Mouse (Mus musculus) kidney, postnatal 25 days (tissue): ENCODE results near the gene Rassf4.

Source experiments
- DNase-seq, 2 experiments: peaks; one replicate each; pipeline ENCODE4 v3.0.0; 2021; ENCODE audit warnings: mixed read lengths in 2 of 2

The Rassf4 gene

DNA sequence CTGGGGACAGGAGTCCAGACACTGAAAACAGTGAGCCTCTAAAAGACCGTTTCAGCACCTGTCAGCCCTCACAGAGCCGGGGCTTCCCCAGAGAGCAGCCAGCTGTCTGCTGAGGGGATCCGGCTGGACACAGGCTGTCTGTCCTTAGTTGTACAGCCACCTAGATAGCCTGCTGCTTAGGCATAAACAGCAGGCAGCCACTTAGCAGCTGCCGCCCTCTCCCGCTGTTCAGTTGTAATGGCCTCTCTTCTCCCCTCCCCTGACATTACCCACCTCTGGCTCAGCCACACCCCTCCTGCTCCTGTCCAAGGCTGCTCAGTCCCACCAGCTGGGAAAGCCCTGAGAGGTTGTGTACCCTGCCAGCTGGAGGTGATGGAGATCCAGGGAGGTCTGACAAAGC is 2.7 kb downstream of the Rassf4 start:
- DNase-seq: peak in 1 of 2 experiments; percentile 28

DNA sequence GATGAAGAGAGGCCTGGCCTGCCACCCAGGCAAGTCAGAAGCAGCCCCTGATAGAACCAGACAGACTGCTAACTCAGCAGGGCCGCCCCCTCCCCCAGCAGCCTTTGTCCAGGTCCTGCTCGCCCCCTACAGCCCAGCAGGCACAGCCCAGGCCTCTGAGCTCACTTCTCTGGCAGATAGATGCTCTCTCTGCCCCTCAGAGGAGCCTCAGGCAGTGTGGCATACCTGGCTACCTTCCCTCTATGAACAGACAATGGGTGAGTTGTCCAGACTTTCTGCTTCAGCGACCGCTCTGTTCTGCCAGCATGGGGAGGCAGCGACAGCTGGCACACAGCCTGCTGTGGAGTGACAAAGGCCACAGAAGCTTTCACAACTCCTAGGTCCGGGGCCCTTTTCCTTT is 3.6 kb downstream of the Rassf4 start:
- DNase-seq: peak; percentile 47 to 60

DNA sequence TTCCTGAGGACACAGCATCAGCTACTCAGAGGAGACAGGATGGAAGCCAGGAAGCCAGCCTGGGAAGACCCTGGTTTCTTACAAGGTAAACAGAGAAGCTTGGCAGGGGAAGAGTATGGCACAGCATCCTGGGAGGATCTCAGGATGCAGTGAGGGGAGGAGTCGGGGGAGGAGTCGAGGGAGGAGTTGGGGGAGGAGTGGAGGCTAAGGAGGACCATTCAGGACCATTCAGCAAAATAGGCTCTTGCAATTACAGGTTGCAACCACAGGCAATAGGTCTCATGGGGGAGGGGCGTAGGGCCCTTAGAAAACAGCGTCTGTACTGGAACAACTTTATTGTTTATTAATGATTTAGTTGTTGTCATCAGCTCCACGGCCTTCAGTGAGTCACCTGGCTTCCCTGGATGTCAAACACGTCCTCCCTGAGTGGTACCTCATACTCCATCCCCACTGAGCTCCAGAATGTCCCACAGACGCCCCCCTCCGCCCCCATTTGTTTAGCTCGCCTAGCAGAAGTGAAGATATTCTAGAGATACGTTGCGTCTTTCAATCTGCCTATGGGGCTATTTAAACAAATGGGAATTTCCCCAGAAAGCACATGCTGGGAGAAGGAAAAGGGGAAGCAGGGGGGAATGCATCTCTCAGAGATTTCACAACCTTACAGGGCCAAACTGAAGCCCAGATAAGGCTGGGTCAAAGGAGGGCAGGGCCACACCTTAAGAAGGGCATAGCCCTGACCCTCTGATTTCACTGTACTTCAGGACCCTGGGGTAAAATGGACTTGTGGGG is 4.9 kb downstream of the Rassf4 start:
- DNase-seq: peak in 1 of 2 experiments; percentile 36

DNA sequence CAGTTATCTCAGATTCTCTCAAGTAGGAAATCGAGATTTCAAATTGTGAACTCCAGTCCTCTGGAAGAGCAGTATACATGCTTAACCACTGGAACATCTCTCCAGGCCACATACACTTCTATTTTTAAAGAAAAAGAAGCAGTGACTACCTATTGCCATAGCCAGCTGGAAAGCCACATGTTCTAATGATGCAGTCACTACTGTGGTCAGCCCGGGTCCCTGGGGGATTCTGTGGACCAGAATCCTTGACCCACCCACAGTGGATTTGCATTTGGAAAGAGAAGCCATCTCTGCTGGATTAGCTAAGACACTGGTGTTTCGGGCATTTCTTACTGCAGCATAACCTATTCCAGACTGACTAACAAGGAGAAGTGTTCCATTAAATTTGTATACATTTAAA is 6.4 kb downstream of the Rassf4 start:
- no peak for DNase-seq

DNA sequence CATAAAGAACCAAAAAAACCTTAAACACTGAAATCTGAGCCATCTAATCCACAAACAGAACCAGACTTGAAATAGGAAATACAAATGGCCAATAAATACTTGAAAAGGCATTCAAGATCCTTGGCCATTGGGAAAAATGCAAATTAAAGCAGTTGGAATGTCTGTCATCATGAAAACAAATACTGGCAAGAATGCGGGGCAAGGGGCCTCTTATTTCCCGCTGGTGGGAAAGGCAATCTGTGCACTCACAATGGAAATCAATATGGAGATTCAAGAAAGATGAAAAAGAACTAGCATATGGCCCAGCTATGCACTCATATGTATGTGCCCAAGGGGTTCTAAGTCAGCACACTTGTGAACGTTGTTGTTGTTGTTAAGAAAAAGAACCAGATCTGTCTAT is 6.9 kb downstream of the Rassf4 start:
- no peak for DNase-seq

DNA sequence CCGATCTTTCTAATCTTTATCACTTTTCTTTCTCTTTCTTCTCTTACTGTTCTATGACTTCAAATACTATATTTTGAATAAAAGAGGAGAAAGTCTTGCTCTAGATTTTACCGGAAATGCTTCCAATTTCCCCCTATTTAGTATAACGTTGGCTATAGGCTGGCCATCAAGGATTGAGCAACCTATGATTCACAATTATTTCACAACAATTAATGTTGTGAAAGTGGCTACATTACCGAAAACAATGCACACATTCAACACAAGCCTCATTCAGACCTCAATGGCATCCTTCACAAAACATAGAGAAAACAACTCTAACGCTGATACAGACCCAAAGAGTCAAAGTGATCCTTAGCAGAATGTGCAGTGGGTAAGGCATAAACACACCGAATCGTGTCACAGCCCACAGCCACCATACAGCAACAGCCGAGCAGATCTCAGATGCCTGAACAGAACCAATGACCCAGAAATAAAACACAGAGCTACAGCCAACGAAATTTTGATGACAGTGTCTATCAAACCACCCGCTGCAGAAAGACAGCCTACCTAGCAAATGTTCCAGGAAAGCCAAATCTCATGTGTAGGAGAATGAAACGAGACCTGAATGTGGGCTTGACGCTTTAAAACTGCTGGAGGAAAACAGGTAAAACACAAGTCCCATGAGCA is 7.5 kb downstream of the Rassf4 start:
- DNase-seq: no peak

DNA sequence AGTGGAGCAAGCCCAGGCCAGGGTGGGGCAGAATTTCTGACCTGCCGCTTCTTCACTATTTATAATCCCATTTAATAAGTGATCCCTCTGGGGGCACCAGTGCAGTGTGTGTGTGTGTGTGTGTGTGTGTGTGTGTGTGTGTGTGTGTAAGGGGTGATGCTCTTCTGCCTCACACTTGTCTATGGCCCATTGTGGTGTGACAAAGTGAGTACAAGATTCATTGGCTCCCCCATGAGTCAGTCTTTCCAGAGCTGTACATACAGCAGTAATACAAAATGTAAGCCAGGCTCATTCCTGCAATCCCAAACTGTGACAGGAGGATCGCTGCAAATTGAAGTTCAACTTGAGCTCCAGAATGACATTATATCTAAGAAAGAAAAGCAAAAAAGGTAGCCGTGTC is 8.9 kb downstream of the Rassf4 start:
- no peak for DNase-seq

DNA sequence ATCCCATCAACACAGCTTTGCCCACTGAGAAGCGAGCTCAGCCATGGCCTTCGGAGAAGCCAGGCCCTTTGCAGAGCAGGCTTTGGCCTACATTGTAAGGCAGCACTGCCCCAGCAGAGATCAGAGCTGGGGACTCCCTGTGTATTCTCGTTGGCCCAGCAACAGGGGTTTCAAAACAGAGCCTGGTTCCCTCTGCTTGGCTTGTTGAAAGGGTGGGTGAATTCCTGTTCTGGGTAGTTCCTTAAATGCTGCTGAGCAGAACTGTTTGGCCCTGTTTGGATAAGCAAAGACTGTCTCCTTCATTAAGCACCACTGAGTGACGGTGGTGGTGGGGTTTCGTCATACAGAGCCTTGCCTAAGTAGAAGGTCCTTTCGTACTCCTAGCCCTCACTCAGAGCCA is 9.7 kb downstream of the Rassf4 start:
- no peak for DNase-seq

DNA sequence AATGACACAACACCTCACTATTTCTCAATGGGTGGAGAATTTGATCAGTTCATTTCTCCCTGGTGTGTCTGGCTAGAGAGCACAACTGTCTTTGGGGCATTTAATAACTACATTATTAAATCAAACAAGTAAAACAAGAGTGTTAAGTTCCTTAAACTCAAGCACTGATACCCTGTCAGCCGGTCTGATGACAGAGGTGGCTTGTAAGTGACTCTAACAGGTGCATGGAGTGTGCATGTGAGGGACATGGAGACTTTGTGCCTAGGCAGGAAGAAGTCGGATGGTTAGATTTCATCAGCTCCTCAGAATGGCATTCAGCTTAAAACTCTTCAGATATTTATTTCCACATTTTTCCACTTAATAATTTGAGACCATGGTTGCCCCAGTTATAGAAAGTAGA is 10.4 kb downstream of the Rassf4 start:
- DNase-seq: no peak

DNA sequence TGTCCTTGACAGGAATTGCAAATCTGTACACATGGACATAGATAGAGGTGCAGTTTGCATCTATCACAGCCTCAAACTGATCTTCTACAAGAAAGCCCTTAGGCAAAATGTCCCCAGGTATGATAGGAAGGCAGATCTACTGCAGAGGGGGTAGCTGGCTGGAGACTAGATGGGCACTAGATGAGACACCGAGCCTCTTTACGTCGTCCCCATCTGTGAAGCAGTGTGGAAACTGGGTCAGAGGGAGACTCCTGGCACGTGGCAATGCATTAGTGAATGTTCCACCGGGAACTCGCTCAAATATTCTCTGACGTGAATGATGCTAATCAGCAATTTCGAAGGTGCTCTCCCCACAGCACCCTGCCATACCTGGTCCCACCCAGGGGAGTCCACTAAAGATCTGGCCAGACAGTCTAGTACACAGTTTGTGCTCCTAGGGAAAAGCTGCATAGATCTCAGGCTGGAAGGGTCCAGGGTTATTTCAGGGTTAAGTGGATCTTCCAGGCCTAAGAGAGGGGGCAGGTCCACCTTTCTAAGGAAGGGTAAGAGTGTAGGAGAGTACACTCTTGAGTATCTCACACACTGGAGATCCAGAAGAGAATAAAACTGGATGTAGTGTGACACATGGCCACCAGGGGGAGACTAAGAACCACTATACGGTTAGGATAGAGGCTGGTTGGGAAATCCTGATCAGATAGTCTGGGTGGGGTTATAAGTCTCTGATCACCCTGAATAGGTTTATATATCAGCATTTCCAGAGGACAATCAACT is 19.9 kb downstream of the Rassf4 start:
- DNase-seq: peak in 1 of 2 experiments; percentile 83

DNA sequence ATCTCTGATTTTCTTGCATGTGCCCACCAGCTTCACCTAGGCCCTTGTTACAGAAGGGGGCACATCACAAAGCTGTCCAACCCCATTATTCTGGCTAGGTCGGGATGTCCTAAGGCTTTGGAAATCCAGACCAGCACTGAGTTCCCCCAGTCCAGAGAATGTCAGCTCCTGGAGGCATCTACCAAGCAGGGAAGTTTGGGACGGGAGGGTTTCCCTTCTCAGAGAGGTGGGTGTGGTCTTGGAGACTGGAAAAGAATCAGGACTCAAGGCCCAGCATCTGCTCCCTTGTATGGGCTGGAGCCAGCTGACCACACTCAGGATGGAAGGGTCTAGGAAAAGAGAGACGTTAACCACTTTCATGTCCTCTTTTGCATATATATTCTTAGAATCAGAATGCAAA is 20.6 kb downstream of the Rassf4 start:
- DNase-seq: no peak

DNA sequence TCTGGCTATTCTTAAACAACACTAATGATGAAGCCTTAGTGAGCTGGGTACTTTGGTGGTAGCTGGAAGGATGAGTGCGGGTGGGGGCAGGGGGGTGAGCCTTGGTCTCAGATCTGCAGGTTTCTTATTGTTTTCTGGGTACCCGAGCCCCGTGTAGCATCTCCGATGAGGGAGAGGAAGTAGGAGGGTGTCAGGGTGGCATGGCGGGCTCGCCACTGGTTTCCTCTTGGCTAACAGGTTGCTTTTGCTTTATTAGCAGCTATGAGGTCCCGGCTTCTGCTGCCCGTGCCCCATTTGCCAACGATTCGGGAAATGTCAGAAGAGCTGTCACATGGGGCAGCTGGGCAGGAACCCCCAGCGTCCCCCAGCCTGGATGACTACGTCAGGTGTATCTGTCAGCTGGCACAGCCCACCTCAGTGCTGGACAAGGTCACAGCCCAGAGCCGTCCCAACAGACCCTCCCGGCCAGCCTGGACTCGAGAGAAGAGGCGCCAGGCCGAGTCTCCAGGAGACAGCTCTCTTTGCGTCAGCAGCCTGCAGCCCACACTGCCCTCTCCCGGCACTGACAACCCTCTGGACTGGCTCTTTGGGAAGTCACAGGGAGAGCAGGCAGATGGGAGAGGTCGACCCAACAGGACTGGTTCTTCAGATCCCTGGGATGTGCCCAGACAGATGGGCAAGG is 22.2 kb downstream of the Rassf4 start:
- peak; percentile 71 to 83 for DNase-seq

DNA sequence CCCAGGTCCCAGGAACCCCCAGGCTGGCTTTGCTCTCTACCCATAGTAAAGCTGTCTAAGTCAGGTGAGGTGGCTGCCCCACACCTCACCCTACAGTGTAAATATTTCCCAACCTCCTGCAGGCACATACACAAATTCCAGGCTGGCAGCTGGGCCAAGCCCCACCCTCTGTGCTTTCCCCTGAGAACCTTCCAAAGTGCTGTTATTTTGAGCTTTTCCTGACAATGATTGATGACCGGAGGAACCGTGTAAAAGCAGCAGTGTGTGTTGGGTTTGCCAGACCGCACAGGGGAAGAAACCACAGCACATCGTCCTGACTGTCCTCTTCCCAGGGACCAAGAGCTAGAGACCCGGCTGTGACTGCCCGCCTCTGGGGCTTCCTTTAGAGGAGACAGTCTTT is 23.3 kb downstream of the Rassf4 start, which contains the start of gene Depp1:
Depp1 (plus strand) TSS at position 204 of the 400 bp plus-strand sequence.
- DNase-seq: peak; percentile 84 to 89

DNA sequence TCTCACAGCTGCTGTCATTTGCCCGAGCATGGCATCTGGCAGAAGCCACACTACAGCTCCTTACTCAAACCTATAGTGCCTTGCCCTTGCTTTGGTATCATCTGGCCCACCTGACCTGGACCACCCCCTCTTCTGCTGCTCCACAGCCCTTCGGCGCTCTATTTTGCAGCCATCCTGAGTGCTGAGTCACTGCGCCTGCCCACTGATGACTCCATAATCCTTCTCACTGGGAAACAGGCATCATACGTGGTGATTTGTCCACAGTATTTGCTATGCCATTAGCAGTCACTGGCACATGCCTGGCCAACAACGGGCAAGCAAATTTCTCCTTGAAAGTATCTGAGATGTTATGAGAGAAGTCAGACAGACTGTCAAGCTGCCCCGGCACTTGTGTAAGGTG is 23.9 kb downstream of the Rassf4 start:
- no peak for DNase-seq

DNA sequence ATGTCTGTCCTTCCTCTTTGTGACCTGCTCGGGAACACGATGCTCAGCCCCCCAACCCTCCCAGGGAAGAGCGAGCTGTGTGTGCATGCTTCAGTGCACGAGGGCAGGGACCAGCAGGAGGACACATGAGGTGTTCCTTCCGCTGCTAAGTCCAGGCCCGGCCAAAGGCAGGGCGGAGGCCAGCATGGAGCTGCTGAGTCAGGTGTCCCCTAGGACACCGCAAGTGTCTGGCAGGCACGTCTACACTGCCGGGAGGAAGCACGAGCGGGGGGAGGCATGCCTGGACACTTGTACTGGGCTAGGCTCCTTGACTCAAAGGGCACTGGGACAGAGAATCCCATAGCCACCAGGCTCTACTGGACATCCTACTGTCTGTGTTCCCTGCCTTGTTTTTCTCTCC is 26.0 kb downstream of the Rassf4 start:
- peak; percentile 76 to 94 for DNase-seq

DNA sequence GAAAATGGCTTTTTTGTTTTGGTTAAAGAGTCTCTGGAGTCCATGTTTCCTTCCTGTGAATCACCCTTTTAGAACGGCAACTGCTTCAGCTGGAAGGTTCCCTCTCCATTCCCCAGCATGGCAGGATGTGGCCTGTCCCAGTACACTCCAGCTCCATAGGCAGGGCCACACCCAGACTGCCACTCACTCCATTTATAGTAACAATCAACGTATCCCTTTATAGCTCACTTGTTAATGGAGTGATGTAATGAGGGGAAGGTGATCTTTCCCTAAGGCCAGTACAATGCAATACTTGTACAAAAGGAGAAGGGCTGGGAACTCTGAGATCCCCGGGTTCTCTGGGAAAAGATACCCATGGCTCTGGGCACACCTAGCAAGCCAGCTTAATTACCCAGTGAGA is 29.4 kb downstream of the Rassf4 start:
- DNase-seq: peak in 1 of 2 experiments; percentile 63

DNA sequence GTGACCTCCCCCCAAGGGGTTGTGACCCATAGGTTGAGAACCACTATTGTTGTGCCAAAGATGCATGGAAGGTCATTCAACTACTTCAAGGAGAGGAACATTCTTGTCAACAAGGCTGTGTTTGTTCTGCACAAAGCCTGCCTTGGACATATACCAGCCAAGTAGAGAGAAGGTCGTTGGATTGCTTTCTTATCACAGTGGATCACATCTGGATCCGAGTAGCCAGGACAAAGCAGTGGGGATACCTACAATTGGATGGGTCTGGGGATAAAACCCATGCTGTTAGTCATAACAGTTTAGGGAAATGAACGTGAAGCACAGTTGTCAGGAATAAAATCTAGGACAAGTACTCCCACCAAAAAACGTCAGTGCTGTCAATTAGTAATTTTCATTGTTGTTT is 29.9 kb downstream of the Rassf4 start:
- no peak for DNase-seq

DNA sequence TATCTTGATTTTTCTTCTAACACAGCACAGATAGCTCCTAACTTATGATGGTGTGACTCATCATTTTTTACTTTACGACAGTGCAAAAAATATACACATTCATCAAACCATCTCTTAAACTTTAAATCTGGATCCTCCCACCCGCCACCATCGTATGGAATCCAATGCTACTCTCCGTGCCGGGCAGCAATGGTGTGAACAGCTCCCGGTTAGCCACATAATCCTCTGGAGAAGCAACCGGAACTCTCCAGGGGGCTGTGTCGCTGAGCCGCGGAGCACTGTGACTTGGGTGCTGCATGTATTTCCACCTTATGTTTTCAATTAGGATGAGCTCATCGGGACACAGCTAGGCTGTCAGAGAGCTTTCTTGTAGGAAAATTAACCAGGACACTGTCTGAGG is 30.8 kb downstream of the Rassf4 start:
- DNase-seq: no peak

DNA sequence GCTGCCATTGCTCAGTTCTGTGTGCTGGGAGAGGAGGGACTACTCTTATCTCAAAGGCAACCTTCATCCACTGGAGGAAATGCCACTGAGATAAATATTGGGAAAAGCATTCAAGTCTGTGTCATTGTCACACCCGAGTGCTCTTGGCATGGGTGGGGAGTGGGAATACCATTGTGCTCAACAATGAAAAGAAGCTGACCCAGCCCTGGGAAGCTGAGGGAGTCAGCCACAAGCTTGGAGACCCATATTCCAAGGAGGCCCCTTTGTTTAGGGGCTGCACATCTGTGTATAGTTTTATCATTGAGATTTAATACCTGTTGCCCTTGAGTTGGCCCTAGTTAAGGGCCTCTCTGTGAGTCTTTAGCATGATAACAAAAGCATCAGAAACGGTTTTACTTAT is 34.1 kb downstream of the Rassf4 start:
- DNase-seq: no peak

DNA sequence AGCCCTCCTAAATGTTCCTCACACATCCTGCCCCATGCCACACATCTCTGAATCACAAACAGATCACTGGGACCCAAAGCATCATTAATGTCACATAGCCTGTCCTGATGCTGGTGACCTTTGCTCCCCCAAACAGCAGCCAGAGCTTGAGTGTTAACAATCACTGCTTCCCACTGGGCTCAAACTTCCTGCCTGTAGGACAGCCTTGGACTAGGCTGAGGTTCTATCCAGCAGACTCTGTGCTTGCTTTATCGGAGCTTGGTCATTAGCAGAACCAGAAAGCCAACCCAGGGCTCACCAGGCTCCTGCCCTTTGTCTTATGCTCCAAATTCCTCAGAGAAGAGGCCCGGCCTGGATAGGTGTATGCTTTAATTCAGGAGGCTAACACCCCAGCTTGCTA is 34.9 kb downstream of the Rassf4 start:
- no peak for DNase-seq

DNA sequence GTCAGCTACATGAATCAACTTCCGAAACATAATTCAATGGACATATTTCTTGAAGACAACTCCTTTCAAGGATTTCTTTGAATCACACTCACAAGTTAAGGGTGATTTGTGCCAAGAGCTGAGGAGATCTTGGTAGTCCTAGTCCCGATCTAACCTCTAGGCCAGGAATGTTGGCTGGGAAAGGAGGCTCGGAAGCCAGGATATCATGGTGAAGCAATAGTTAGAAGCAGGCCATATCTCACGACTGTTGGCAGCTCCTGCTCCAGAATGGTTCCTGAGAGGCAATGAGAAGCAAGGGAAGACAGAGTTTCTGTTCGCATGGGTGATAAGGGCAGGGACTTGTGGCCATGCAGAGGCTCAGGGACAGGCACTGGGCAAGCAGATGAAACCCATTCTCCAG is 36.3 kb downstream of the Rassf4 start:
- DNase-seq: no peak

DNA sequence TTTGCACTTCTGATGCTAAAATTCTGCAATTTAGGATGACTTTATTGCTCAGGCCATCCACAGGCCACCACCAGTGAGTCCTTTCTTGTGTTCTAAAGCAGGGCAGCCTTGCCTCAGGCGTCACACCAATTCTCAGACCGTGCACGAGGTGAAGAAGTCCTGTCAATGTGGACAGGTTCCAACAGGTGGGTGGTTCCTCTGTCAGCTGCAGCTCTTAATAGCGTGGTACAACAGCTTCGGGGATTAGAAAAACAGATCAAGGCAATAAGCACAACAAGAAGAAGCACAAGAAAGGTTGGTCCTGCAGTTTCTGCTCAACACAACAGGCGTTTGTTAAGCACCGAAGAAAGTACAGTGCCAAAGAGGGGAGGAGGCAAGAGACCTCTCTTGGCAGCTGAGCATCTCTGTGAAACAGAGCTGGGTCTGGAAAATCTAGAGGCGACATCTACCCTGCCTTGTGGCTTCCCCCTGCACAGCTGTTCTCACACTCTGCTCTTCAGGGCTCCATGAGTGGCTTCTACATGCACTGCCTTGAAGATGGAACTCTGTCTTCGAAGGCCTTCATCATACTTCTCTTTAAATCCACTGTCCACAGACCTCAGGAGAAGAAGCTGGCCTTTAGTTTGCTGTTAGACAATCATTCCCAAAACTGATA is 37.0 kb downstream of the Rassf4 start:
- DNase-seq: no peak
